Mouse (Mus musculus) stomach, embryonic 15.5 days (tissue): ENCODE data around the gene Ssbp2. TPM values are rescaled to one million over a fixed set of nuclear protein-coding genes. Genes with fewer than 3 reads are reported as not detected.
A peak's percentile ranks its signal among the peaks of the same experiment; 100 is the strongest.

Source experiments
- ATAC-seq: fragments of 200-750 bp; cut with Nextera tagmentation; 2 replicates; pipeline ENCODE4 v1.8.0; 2017; ENCODE audit warnings: low read depth, moderate number of reproducible peaks, moderate TSS enrichment; ENCODE audit not compliant: insufficient read depth, low FRiP score
- H3K27ac ChIP-seq: fragments of 300-500 bp; sonication (generic); 2 replicates; pipeline ENCODE4 v1.5.1; 2015; ENCODE audit warnings: mild to moderate bottlenecking, inconsistent platforms
- H3K27me3 ChIP-seq: fragments of 300-500 bp; sonication (generic); replicated peaks from 2 replicates; pipeline ENCODE4 v1.6.1; 2015; ENCODE audit warnings: inconsistent platforms
- H3K36me3 ChIP-seq: fragments of 300-500 bp; sonication (generic); 2 replicates; pipeline ENCODE4 v1.6.1; 2015; ENCODE audit warnings: inconsistent platforms
- H3K4me1 ChIP-seq: fragments of 300-500 bp; sonication (generic); 2 replicates; pipeline ENCODE4 v1.6.1; 2015; ENCODE audit warnings: inconsistent platforms
- H3K4me2 ChIP-seq: fragments of 300-500 bp; sonication (generic); 2 replicates; pipeline ENCODE4 v1.6.1; 2015; ENCODE audit warnings: mild to moderate bottlenecking, inconsistent platforms
- H3K4me3 ChIP-seq: fragments of 300-500 bp; sonication (generic); replicated peaks from 2 replicates; pipeline ENCODE4 v1.5.1; 2015; ENCODE audit warnings: inconsistent platforms
- H3K9ac ChIP-seq: fragments of 300-500 bp; sonication (generic); 2 replicates; pipeline ENCODE4 v1.6.1; 2015; ENCODE audit warnings: inconsistent platforms
- H3K9me3 ChIP-seq: fragments of 300-500 bp; sonication (generic); 2 replicates; pipeline ENCODE4 v1.6.1; 2016; ENCODE audit warnings: inconsistent platforms
- WGBS: fragments of 180-500 bp; shearing (Covaris S2); methylation state at CpG from one replicate; pipeline ENCODE4 v1.1.7; 2015; 5-methylcytosine and 5-hydroxymethylcytosine counted together
- polyA plus RNA-seq: library from polyadenylated mRNA; unstranded; fragments of >200 nt; fragmentation: Nextera tagmentation; extraction: Ambion mirVana; gene quantifications from 2 replicates; pipeline ENCODE4 v1.2.1, GENCODE M21; 2015

The Ssbp2 gene
- polyA plus RNA-seq, 1 experiment from 2014 or later = 114 TPM

DNA sequence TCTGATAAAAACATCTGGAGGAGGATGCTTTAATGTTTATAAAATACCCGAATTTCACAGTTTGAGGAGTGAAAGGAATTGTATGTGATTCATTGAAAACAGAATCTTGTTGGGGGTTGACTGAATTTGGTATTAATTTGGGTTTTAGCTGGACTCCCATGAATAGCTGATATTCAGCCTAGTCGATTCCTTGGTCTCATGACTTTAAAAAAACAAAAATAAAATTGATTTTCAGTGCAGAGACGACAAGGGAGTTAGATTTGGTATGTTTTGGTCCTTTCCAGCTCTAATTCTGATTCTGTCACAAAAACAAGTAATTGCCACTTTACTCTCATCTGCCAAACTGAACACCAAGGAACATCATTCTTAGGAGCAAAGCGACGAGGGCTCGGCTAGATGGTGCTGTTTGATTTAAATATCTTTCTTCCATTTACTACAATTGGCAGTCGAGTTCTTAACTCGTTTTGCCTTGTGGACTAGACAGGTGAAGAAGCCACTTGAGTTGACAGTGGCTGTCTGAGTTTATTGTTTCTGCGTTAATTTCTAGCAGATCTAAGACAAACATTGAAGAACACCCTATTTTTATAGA, 2.9 kb downstream of the Ssbp2 start:
- no peak overlapping the region for H3K4me3 ChIP-seq
- no peaks in the 10 kb centered on the region for H3K36me3 ChIP-seq
- ATAC-seq = no peak
- whole genome bisulfite sequencing = 15% methylated on average over 9 of the region's 9 CpGs
- no peaks in the 10 kb centered on the region for H3K9me3 ChIP-seq
- peaks cover 7% of the 10 kb centered on the region for H3K4me1 ChIP-seq
- H3K4me2 ChIP-seq = peak overlapping the region; percentile 82; the same call in 1 of the 2 replicates
- no peaks in the 10 kb centered on the region for H3K27me3 ChIP-seq
- H3K27ac ChIP-seq = no peak overlapping the region
- H3K9ac ChIP-seq = no peak overlapping the region

- no peak overlapping the region for H3K27ac ChIP-seq
- no peaks in the 10 kb centered on the region for H3K36me3 ChIP-seq
- ATAC-seq = no peak
- H3K4me1 ChIP-seq = peaks cover 1% of the 10 kb centered on the region
- H3K4me2 ChIP-seq = no peak overlapping the region
- no peaks in the 10 kb centered on the region for H3K9me3 ChIP-seq
- no peaks in the 10 kb centered on the region for H3K27me3 ChIP-seq
- WGBS = 67% methylated on average over 8 of the region's 8 CpGs
- no peak overlapping the region for H3K9ac ChIP-seq
- no peak overlapping the region for H3K4me3 ChIP-seq
Measured at GRCm38 (mm10) chr13:91465002-91465715, 5.1 kb downstream of the Ssbp2 start.

DNA sequence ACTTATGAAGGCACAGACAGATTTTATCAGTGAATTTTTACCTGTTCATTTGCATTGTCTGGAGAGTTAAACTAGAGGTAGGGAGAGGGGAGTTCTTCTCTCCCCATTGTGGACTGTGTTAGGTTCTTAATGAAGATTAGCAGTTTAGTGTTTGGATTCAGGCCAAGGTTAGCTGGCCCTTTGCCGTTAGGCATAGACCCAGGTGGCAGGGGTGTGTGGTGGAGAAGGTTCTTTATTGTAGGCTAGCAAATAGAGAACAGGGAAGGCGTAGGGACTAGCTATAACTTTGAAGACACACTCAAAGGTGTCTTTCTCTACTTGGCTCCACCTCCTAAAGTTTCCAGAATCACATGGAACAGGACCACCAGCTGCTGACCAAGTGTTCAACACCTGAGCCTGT, 11.5 kb downstream of the Ssbp2 start:
- no peak for ATAC-seq
- WGBS = 61% methylated on average over 2 of the region's 2 CpGs

GRCm38 (mm10) chr13:91471980-91472379, 11.9 kb downstream of the Ssbp2 start:
- WGBS = 88% methylated on average over 2 of the region's 2 CpGs
- no peak overlapping the region for H3K9ac ChIP-seq
- no peak overlapping the region for H3K4me2 ChIP-seq
- ATAC-seq = no peak
- no peaks in the 10 kb centered on the region for H3K4me1 ChIP-seq
- H3K36me3 ChIP-seq = no peaks in the 10 kb centered on the region
- H3K4me3 ChIP-seq = no peak overlapping the region
- no peaks in the 10 kb centered on the region for H3K9me3 ChIP-seq
- no peaks in the 10 kb centered on the region for H3K27me3 ChIP-seq
- H3K27ac ChIP-seq = no peak overlapping the region

More for the DNA sequence above, 11.5 kb downstream of the Ssbp2 start:
- H3K4me2 ChIP-seq = no peak overlapping the region
- no peak overlapping the region for H3K4me3 ChIP-seq
- no peaks in the 10 kb centered on the region for H3K4me1 ChIP-seq
- no peaks in the 10 kb centered on the region for H3K36me3 ChIP-seq
- H3K9me3 ChIP-seq = no peaks in the 10 kb centered on the region
- no peaks in the 10 kb centered on the region for H3K27me3 ChIP-seq
- H3K9ac ChIP-seq = no peak overlapping the region
- no peak overlapping the region for H3K27ac ChIP-seq

DNA sequence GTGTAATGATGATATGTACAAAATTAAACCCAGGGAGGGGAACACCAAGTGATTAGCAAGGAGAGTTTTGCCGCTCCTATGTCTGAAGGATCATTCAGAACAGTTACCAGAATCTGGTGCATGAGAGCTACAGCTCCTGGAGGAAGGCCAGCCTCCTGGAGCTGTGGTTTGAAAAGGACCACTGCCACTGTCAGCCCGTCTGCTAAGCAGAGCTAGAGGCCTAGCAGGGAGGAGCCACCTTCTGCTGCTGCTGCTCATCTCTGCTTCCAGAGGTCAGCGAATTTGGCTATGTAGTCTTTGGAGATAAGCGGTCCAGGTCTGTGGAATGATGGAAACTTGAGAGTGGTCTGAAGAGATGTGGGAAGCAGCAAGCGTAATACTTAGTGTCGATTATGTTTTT, 13.4 kb downstream of the Ssbp2 start:
- Histone ChIP-seq H3K27ac (no peak overlapping the region), H3K9ac (no peak overlapping the region), H3K4me2 (no peak overlapping the region), H3K4me1 (peaks cover 9% of the 10 kb centered on the region; the same call in 1 of the 2 replicates), H3K27me3 (no peaks in the 10 kb centered on the region), H3K9me3 (no peaks in the 10 kb centered on the region), H3K36me3 (no peaks in the 10 kb centered on the region), H3K4me3 (no peak overlapping the region)
- WGBS = 53% methylated on average over 6 of the region's 6 CpGs
- ATAC-seq = no peak

- peak; percentile 81; the same call in 1 of the 2 replicates for ATAC-seq
- Histone ChIP-seq H3K4me1 (peaks cover 9% of the 10 kb centered on the region; the same call in 1 of the 2 replicates), H3K36me3 (no peaks in the 10 kb centered on the region), H3K4me3 (no peak overlapping the region), H3K4me2 (no peak overlapping the region), H3K9ac (no peak overlapping the region), H3K27ac (no peak overlapping the region), H3K9me3 (no peaks in the 10 kb centered on the region), H3K27me3 (no peaks in the 10 kb centered on the region)
- 38% methylated on average over 1 of the region's 1 CpGs for WGBS
Measured at GRCm38 (mm10) chr13:91474027-91474426, 13.9 kb downstream of the Ssbp2 start.

DNA sequence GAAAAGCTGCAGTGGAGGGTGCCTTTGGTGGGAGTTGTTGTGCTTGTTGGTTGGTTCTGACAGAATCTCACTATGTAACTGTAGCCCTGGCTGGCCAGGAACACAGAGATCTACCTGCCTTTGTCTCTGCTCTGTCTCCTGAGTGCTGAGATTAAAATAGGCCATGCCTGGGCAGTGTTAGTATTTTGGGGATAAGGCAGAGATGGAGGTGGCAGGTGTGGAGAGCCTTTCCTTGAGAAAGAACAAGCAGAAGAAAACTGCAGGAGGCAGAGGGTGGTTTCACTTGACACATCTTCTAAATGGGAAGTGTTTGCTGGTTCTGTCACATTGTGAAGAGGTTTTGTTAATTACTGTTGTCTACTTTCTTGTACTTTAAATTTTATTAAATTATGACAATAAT, 15.8 kb downstream of the Ssbp2 start:
- Histone ChIP-seq H3K4me2 (no peak overlapping the region), H3K4me1 (peaks cover 9% of the 10 kb centered on the region; the same call in 1 of the 2 replicates)
- ATAC-seq = no peak

GRCm38 (mm10) chr13:91476596-91477100, 16.6 kb downstream of the Ssbp2 start:
- H3K4me3 ChIP-seq = no peak overlapping the region
- ATAC-seq = no peak
- H3K36me3 ChIP-seq = no peaks in the 10 kb centered on the region
- H3K27me3 ChIP-seq = no peaks in the 10 kb centered on the region
- WGBS = 100% methylated on average over 1 of the region's 1 CpGs
- no peak overlapping the region for H3K27ac ChIP-seq
- no peak overlapping the region for H3K4me2 ChIP-seq
- H3K9me3 ChIP-seq = no peaks in the 10 kb centered on the region
- H3K9ac ChIP-seq = no peak overlapping the region
- H3K4me1 ChIP-seq = peaks cover 9% of the 10 kb centered on the region; the same call in 1 of the 2 replicates

More for the DNA sequence above, 15.8 kb downstream of the Ssbp2 start:
- H3K27me3 ChIP-seq = no peaks in the 10 kb centered on the region
- H3K36me3 ChIP-seq = no peaks in the 10 kb centered on the region
- H3K4me3 ChIP-seq = no peak overlapping the region
- no peaks in the 10 kb centered on the region for H3K9me3 ChIP-seq
- no peak overlapping the region for H3K27ac ChIP-seq
- no peak overlapping the region for H3K9ac ChIP-seq

DNA sequence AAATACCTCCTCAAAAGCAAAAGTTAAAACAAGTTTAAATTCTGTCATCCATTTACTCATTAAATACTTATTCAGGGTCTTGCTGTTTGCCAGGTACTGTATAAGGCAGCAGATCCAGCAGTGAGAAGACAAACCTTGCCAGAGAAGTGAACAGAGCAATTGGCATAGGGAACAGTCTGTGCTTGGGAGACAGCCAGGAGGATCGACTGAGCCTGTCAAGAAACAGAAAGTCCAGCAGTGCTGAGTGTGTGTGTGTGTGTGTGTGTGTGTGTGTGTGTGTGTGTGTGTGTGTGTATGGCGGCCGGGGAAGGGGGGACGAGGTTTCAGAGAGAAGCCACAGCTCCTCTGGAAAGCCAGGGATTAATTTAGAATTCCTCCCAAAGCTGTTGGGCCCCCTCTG, 17.9 kb downstream of the Ssbp2 start:
- WGBS = 15% methylated on average over 4 of the region's 4 CpGs
- 0 out of 2 replicates have a peak, but pooled peaks have one; percentile 33 for ATAC-seq

DNA sequence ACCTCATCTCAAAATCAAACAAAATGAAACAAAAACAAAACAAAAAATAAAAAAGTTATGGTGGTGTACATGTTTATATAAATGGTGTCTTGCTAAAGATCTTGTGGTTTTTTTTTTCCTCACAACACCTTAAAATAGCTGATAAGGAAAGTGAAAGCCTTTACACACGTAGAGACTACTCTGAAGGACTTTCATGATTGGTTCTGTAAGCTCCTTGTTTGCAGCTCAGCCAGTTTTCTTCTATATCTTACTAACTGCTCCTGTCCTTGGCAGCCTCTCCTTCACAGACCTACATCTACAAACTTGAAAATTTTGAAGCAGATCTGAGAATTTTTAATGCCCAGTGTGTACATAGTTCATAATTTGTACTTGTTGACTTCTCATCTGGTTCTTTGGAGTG, 24.2 kb downstream of the Ssbp2 start:
- no peak overlapping the region for H3K9ac ChIP-seq
- H3K9me3 ChIP-seq = no peaks in the 10 kb centered on the region
- ATAC-seq = no peak
- no peak overlapping the region for H3K4me2 ChIP-seq
- H3K27ac ChIP-seq = no peak overlapping the region
- 55% methylated on average over 1 of the region's 1 CpGs for WGBS
- no peaks in the 10 kb centered on the region for H3K36me3 ChIP-seq
- no peak overlapping the region for H3K4me3 ChIP-seq
- H3K27me3 ChIP-seq = no peaks in the 10 kb centered on the region
- H3K4me1 ChIP-seq = no peaks in the 10 kb centered on the region

More for the DNA sequence above, 17.9 kb downstream of the Ssbp2 start:
- H3K36me3 ChIP-seq = no peaks in the 10 kb centered on the region
- H3K27ac ChIP-seq = peak overlapping the region; percentile 11; the same call in 1 of the 2 replicates
- no peaks in the 10 kb centered on the region for H3K9me3 ChIP-seq
- no peak overlapping the region for H3K4me2 ChIP-seq
- H3K4me3 ChIP-seq = no peak overlapping the region
- peaks cover 9% of the 10 kb centered on the region; the same call in 1 of the 2 replicates for H3K4me1 ChIP-seq
- no peak overlapping the region for H3K9ac ChIP-seq
- no peaks in the 10 kb centered on the region for H3K27me3 ChIP-seq

GRCm38 (mm10) chr13:91492133-91492532, 32.0 kb downstream of the Ssbp2 start:
- Histone ChIP-seq H3K4me3 (no peak overlapping the region), H3K27ac (no peak overlapping the region), H3K4me2 (no peak overlapping the region), H3K36me3 (no peaks in the 10 kb centered on the region), H3K9ac (no peak overlapping the region), H3K9me3 (no peaks in the 10 kb centered on the region), H3K27me3 (no peaks in the 10 kb centered on the region), H3K4me1 (no peaks in the 10 kb centered on the region)
- ATAC-seq = no peak
- 76% methylated on average over 4 of the region's 4 CpGs for WGBS

DNA sequence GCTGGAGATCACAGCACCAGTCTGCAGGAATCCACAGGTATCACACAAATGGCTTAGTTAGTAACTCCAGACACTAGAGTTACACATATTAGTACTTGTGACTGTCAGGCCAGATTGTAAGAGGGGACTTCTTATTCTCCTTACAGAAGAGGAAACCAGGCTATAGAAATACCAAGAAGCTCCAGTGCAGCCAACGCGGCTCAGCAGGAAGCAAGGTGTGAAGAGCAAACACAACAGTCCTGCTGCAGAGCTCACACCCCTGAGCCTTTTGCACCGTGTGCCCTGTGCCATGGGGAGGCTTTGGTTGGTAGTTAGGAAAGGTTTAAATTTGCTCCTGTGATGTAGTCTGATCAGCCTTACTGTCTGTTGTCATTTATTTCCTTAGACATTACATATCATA, 37.0 kb downstream of the Ssbp2 start:
- Histone ChIP-seq H3K9me3 (no peaks in the 10 kb centered on the region), H3K4me2 (no peak overlapping the region), H3K4me3 (no peak overlapping the region), H3K36me3 (no peaks in the 10 kb centered on the region), H3K27me3 (no peaks in the 10 kb centered on the region), H3K9ac (no peak overlapping the region), H3K4me1 (no peaks in the 10 kb centered on the region), H3K27ac (no peak overlapping the region)
- no peak for ATAC-seq
- WGBS = 42% methylated on average over 3 of the region's 3 CpGs
